Mouse (Mus musculus) naive thymus-derived CD4-positive, alpha-beta T cell, adult 2 months (primary cell): ENCODE measurements at regions not wholly inside any gene's neighbourhood (a gene's known extent, or its start where the extent isn't known, plus 50 kb on each side); places are given as distances from the start of the nearest gene placed in this dataset.
A peak's percentile ranks its signal among the peaks of the same experiment; 100 is the strongest.

ENCODE experiments used
- DNase-seq: peaks from one replicate; pipeline ENCODE4 v3.0.0-alpha.2; 2011; ENCODE audit warnings: low read depth

DNA sequence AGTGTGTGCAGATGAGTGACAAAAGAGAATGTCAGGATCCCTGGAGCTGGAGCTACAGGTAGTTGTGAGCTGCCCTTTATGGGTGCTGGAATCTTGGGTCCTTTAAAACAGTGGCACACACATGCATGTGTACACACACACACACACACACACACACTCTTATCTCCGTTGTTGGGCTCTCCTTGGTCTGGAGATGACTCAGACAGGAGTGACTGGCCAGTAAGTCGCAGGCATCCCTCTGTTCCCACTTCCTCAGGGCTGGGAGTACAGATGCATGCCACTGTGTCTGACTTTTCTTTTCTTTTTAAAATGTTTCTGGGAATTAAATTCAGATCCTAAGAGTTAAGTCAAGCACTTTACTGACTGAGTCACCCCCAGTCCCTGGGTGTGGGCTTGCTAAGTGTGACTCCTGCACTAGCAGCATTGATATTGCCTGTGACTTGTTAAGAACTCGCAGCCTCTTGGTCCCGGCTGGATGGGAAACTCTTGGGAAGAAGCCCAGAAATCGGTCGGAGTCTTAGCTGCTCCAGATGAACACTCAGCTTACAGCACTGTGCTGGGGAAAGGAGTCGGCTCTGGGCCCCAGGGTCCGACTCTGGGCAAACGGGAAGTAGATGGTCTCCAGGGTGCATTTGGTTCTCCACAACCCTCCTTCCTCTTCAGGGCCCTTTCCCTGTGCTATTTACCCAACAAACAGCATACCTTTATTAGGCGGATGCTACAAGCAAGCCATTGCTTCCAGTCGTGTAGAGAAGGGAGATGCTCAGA lies 233.0 kb upstream of the Cxcr4 start:
- DNase-seq: no peak

DNA sequence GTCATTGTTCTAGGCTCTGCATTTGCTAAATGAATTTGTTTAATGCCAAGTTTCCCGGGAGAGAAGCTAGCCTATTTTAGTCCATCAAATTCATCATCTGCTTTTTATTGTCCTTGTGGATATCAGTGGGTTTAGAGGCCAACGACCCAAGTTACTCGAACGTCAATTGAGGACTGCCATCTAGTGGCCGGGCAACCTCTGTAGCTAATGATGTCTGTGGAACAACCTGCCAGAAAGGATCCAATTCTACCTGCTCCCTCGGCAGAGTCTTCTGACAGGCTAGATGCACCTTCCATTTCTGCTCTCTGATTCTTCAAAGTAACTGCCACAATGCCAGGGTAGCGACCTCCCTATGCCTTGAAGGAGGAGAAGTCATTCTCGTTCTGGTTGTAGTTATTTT lies 232.1 kb upstream of the Cxcr4 start:
- DNase-seq: peak; percentile 85

DNA sequence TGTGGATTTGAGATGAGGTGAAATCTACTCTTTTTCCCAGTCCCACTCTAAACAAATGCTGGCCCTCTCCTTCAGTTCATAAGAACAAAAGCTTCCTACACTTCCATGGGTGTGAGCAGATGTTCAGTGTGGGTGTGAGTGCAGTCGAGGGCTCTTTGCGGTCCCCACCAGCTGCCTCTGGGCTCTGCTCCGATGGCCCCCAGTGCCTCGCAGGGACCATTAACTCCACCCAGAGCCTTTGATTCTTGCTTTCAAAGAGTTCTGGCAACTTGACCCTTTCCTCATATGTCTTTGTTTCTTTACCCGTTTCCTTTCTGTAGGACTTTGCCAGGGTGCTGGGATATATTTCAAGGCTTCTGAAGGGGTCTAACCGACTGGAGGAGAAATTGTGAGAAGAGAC lies 229.9 kb upstream of the Cxcr4 start:
- DNase-seq: no peak

DNA sequence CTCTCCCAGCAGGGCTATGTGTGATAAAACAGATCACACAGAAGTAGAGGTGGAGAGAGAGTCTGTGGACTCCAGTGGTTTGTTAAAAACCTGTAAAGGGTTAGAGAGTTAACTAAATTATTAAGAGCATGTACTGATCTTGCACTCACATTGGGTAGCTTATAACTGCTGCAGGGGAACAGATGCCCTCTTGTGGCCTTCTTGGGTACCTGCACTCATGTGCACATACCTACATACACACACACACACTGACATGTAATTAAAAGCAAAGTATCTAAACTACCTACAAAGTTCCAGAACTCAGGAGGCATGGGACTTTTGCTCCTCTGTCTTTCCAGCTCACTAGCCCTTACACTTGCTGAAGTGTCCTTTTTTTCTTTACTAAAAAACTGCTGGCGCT lies 228.4 kb upstream of the Cxcr4 start:
- no peak for DNase-seq

DNA sequence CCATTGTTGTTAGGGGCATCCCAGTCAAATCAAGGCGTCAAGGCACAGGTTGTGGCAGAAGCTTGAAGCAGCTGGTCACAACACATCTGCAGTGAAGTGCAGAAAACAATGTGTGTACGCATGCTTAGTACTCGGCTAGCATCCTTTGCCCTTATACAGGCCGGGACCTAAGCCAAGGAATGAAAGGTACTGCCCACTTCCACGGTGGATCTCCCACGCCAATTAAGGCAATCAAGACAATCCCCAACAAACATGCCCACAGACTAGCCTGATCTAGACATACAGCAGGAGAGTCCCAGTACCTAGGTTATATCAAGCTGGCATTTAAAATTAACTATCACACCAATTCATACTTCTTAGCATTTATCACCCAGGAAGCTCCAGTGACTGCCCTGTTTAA lies 227.5 kb upstream of the Cxcr4 start:
- DNase-seq: no peak

DNA sequence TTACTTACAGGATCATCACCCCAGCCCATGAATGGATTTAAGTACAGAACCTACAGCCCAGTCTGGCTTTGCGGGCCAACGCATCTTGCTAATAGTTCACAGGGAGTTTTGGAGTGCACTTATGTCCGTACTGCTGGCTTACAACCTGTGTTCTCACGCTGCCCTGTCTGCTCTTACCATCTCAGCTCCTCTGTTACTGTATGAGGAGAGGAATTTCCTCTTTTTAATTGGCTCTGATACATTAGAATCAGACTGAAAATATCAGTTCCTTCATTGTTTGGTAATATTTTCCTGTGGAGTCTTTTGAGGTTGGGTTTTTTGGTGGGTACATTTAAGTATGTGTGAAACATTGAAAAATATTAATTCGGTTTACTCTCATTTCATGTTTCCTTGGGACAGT lies 221.3 kb upstream of the Cxcr4 start:
- no peak for DNase-seq

DNA sequence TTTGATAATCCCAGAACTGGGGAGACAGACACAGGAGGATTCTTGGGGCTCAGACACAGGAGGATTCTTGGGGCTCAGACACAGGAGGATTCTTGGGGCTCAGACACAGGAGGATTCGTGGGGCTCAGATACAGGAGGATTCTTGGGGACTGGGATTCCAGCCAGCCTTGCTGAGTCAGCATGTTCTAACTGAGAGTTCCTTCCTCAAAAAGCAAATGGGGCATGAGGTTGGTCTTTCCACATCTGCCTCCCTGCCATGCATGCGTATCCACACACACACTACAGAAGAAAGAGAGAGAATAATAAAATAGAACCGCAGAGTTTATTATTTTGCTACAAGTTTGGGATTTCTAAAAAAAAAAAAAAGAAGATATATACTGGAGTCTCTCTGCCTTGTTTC lies 218.8 kb upstream of the Cxcr4 start:
- no peak for DNase-seq

DNA sequence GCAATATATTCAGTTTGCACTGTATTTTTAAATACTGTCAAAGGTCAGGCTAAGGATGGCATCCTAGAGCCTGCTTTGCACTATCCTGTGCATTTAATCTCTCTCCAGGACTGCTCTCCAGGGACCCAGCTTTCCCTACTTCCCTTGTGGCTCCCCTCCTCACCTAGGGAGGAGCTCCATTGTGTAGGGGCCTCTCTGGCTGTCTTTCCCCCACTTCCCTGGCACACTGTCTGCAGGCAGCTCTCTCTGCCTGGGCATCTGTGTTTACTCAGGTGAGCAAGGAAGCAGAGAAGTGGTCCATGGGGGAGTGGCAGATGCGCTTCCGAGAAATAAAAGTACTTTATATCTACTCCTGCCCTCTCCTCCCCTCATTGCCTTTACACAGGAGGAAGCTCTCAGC lies 218.0 kb upstream of the Cxcr4 start:
- DNase-seq: no peak

DNA sequence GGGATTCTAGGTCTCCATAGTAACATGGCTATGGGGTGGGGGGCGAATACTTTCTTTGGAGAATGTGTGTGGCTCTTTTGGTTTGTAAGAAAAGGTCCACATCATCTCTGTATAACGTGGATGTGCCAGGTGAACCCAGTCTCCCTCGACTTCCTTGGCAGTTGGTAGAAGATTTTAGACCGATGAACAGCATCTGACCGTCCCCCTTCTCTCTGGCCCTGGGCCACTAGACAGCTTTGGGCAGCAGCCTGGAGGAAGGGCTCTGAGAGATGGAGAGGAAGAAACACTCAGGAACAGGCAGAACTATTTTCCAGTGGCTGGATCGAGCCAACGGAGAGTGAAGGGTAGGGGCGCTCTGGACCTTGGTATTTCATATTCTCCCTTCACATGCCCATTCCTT lies 217.5 kb upstream of the Cxcr4 start:
- no peak for DNase-seq

DNA sequence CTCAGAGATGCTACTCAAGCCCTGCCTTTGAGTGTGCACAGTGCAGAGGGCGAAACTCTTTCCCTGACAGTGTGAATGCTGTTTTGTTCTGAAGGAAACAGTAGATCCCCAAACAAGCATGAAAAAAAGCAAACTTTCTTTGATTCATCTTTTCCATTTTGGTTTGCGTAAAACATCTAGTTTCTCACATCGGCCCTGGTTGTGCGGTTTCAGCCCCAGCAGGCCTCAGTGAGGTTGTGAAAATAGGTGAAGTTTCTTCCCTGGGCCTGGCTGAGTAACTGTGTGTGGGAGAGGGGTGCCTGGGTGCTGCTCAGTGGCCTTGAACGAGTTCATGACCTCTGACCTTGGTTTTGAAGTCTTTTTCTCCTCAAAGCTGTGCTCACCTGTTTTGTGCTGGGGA lies 216.5 kb upstream of the Cxcr4 start:
- DNase-seq: no peak

DNA sequence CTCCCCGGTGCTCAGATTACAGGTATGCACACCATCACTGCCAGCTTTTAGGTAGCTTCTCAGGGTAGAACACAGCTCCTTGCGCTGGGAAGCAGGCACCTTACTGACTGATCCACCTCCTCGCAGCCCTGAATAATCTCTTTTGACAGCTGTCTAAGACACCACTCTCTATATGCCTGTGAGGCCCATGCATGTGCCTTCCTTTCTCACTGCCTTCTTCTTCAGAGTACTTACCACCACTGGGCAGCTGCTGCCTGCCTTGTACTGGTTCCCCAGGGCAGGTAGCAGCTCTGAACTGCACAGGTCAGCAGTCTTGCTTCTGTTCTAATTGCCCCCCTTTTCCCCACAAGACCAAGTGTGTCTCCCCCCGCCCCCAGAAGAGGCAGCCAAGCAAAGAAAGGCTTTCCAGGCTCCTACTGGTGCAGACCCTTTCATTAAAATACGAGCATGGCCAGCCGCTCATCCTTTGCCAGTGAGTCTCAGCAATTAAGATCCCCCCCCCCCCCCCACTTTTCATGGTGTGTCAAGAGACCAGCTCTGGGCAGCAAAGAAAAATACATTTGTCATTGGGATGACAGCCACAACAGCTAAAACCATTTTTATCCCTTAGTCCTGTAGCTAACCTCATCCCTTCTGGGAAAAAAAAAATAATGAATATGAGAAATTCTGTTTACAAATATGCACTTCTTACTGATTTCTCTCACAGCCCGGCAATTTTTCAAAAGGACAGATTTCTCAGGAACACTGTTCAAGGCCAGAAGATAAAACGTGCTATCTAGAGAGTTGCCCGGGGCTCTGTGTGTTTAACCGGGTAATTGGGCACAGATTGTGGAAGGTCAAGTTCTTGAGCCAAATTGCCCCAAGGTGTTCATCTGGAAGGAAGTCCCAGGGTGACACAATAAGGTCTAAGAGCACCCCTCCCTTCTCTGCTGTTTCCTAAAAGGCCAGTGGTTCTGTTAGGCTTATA lies 213.9 kb upstream of the Cxcr4 start:
- no peak for DNase-seq

DNA sequence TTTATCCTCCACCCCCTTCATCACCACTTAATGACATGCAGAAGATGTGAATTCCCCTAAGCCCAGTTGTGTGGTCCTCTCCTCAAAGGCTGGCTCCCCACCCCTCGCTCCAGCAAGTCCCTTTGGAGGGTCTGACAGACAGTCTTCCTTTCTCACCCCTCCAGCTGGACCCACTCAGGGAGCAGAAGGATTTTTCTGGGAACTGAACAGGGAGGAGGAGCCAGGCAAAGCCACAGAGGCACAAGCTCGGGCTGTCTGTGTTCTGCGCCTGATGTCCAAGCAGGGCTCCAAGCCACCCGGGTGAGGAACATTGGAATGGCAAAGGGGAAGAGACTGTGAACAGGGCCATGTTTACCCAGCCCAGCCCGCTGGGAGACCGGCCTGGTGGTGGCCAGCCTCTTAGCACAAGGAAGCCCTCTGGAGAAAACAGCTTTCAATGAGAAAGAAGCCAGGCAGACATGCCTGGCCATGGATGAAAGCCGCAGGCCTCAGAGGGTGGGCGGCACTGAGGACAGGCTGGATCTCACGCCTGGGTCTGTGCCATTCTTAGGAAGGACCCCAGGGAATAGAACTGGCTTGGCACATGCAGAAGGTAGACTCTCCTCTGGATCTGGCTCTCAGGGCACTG lies 211.5 kb upstream of the Cxcr4 start:
- DNase-seq: no peak

DNA sequence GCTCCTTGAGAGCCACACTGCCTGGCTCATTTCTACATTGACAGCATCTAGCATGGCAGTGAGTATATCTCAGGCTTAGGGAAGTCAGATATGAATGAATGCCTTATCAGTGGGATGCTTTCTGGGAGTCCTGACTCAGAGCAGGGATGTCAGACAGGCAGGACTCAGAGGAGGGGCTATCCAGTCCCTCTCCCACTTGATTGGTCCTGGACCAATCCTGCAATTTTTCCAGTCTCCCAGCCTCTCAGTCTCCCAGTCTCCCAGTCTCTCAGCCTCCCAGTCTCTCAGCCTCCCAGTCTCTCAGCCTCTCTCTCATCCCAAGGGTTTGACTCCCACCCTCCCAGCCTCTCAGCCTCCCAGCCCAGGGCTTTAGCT lies 211.0 kb upstream of the Cxcr4 start:
- no peak for DNase-seq

DNA sequence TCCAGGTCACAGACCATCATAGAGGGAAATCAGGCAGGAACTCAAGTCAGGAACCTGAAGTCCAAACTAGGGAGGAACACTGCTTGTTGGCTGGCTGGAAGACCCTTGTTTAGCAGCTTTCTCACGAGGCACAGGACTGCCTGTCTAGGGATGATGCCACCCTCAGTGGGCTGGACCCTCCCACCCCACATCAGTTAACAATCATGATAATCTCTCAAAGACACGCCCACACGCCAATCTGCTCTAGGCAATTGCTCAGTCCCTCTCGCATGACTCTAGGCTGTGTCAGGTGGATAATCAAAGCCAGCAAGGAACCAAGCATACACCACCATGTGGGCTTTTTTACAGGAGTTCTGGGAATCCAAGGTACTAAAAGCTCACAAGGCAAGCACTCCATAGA lies 206.6 kb upstream of the Cxcr4 start:
- DNase-seq: no peak

DNA sequence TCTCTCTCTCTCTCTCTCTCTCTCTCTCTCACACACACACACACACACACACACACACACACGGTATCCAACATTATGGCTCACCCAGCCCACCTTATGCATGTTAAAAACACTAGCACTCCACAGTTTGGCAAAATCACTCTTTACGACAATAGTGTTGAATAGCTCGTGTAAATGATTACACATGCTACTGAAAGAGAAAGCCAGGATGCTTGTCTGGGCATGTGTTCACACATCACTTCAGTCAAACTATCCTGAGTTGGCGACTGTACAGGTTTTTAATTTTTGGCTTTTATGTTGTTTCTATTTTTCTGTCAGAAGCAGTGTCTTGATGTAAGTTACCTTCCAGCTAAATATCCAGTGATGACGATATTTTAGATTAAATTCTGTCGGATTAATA lies 203.6 kb upstream of the Cxcr4 start:
- no peak for DNase-seq

DNA sequence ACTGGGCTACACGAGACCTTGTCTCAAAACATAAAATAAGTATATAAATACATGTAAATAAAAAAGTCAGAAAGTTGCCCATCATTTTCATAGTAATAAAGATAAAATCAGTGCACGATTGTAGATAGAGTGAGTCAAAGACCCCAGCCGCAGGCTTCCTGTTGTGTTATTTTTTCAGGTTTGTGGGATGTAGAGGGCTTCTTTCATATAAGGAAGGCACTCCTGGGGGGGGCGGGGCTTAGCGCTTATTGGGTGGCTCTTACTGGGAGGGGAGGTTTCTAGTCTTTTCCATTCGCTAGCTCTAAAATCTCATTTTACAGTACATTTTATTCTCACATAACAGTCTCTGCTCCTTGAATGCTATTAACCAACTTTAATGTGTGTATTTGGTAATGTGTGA lies 198.8 kb upstream of the Cxcr4 start:
- DNase-seq: peak; percentile 78

DNA sequence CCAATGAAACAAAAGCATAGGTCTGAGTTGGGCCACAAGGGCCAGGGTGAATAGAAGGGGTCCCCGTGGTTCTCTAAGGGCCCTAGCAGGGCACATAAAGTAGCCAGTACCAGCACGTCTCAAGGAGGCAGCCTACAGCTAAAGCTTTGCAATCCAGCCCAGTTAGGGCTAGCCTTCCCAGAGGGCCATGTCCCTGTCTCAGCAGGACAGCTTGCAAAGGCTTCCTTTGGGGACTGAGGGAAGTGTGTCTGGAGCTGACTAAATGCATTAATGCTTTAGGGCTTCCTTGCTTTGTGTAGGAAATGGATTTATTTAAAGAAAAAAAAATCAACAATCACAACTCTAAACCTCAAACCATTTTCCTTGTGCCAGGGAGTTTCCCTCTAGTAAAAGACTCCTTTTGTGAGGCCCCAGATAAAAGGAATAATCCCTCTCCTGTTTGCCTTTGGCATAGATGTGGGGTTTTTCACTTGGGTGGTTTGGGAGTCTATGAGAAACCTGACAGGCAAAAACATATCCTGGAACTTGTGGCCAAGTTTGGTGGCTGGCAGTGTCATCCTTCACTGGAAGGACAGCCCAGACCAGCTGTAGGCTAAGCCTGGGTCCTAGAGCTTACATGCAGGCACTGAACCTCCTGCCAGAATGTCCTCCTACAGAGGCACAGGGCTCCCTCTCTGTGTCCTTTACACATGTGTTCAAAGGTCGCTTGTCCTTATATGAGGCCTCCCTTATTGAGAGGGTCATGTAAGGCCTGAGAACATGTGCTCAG lies 197.7 kb upstream of the Cxcr4 start:
- no peak for DNase-seq

DNA sequence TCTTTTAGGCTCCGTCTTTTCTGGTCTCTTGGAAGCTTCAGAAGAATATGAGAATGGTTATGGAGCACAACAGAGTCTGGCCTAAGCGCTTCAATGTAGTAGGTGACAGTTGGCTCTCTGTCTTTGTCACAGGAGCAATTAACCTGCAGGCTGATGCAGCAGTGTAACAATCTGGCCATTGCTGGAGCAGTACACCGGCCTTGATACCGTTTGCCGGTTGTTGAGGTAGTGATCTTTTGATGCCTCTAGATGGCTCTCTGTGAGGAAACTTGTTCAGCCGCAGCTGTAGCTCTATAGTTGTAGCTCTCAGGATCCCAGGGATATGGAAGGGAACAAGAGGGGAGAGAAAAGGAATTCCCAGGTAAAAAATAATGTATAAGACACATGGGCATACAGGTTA lies 196.1 kb upstream of the Cxcr4 start:
- DNase-seq: peak; percentile 33

DNA sequence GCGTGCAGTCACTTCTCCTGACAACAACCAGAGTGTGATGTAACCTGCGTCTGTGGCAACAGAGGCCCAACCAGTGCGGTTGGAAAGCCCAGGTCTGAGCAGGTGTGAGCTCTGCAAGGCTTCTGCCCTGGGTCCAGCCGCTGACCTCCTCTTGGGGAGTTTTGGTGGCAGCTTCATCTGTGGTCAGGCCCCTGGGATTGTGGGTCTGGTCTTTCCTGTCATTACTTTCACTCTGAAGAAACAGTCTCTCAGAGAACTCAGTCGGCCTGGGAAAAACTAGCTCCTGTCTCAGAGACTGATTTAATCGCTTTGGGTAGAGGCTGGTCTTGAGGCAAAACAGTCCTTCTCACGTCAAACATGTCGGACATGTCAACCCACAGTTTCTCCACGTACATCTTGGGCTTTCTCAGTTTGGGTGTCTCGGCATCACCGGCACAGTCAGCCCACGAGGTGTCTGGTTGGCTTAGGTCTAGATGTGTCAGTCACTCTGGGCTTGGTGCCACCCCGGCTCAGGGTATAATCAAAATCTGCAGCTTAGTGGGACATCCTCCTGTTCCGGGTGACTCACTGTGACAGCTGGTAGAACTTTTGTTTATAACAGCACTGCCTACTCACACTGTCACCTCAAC lies 195.0 kb upstream of the Cxcr4 start:
- DNase-seq: peak; percentile 79

DNA sequence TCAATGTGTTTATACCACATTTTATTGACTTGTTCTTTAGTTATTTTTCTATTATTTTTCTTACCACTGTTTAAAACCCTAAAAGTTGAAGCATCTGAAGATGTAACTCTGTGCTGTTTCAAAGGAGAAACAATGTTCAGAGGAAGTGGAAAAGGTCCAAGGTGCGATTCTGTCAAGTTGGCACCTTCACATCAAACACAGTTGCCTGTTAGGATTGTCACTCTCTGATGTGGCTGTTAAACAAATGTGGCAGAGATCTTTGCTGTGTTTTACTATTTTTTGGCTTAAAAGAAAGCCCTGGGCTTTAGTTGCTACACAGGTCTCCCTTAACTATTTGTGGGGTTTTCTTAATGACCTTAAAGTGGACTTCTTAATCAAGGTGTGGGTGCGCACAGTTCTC lies 190.2 kb upstream of the Cxcr4 start:
- peak; percentile 68 for DNase-seq

DNA sequence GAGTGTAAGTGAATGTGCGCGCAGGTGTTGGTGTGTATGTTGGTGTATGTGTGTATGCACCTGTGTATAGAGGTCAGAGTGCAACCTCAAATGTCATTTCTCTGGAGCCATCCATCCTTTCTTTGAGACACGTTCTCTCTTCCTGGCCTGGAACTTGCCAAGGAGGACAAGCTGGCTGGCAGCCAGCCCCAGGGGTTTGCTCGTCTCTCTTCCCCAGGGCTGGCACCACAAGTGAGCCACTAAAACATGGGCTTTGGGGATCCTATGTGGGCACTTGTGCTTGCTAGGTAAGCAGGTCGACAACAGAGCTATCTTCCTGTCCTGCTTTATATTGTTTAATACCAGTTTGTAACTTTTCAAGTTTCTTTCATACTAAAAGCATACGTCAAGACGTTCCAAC lies 189.8 kb upstream of the Cxcr4 start:
- no peak for DNase-seq

DNA sequence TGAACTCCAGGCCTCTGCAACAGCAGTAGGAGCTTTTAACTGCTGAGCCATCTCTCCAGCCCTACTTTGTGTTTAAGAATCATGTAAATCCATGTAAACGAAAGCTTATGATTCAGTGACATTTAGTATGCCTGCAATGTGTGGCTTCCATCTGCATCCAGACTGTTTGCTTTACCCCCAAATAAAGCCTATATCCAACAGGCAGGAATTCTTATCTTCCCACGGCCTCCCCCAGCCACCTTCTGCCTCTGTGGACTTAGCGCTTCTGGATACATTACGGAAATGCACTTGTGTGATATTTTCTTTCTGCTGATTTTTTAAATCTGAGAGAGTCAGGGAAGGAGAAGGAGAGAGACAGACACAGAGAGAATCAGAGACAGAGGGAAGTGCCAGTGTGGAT lies 189.2 kb upstream of the Cxcr4 start:
- DNase-seq: no peak
